Mouse (Mus musculus) midbrain, embryonic 14.5 days (tissue): ENCODE measurements around the gene Arsb. TPM values are rescaled to one million over a fixed set of nuclear protein-coding genes. Genes with fewer than 3 reads are reported as not detected.
"Not testable (repeated sequence)": the region's sequence is repeated elsewhere in the genome, so short reads cannot be mapped to it uniquely, and the experiment has no call there.

Experiments
- ATAC-seq: fragments of 200-750 bp; cut with Nextera tagmentation; 2 replicates; pipeline ENCODE4 v1.8.0; 2017; ENCODE audit warnings: moderate number of reproducible peaks, moderate library complexity; ENCODE audit not compliant: low FRiP score, low TSS enrichment
- DNase-seq: peaks from one replicate; pipeline ENCODE4 v3.0.0-alpha.2; 2015
- H3K27ac ChIP-seq: fragments of 300-500 bp; sonication (generic); replicated peaks from 2 replicates; pipeline ENCODE4 v1.5.1; 2014; ENCODE audit warnings: mild to moderate bottlenecking, low read depth, low read length, moderate library complexity
- H3K27me3 ChIP-seq: fragments of 300-500 bp; sonication (generic); 2 replicates; pipeline ENCODE4 v1.6.1; 2014; ENCODE audit warnings: low read length, control low read depth, mixed read lengths; ENCODE audit not compliant: control insufficient read depth, insufficient read depth
- H3K36me3 ChIP-seq: fragments of 300-500 bp; sonication (generic); 2 replicates; pipeline ENCODE4 v1.6.1; 2014; ENCODE audit warnings: low read length, control low read depth; ENCODE audit not compliant: control insufficient read depth, insufficient read depth
- H3K4me1 ChIP-seq: fragments of 300-500 bp; sonication (generic); 2 replicates; pipeline ENCODE4 v1.6.1; 2014; ENCODE audit warnings: mild to moderate bottlenecking, antibody characterized with exemption, low read length, control low read depth; ENCODE audit not compliant: control insufficient read depth, insufficient read depth
- H3K4me2 ChIP-seq: fragments of 300-500 bp; sonication (generic); 2 replicates; pipeline ENCODE4 v1.6.1; 2014; ENCODE audit warnings: mild to moderate bottlenecking, low read length, moderate library complexity
- H3K4me3 ChIP-seq: fragments of 300-500 bp; sonication (generic); replicated peaks from 2 replicates; pipeline ENCODE4 v1.5.1; 2014; ENCODE audit warnings: low read depth, low read length
- H3K9ac ChIP-seq: fragments of 300-500 bp; sonication (generic); replicated peaks from 2 replicates; pipeline ENCODE4 v1.6.1; 2014; ENCODE audit warnings: mild to moderate bottlenecking, low read length, moderate library complexity
- H3K9me3 ChIP-seq: fragments of 300-500 bp; sonication (generic); 2 replicates; pipeline ENCODE4 v1.6.1; 2016; ENCODE audit warnings: low read length, control low read depth, mixed read lengths; ENCODE audit not compliant: control insufficient read depth
- WGBS: fragments of 180-500 bp; shearing (Covaris S2); extraction: QIAGEN DNeasy Blood & Tissue Kit; methylation state at CpG from one replicate; pipeline ENCODE4 v1.1.7; 2014; 5-methylcytosine and 5-hydroxymethylcytosine counted together
- polyA plus RNA-seq: library from polyadenylated mRNA; unstranded; fragments of >200 nt; fragmentation: Nextera tagmentation; extraction: Ambion mirVana; gene quantifications from 2 replicates; pipeline ENCODE4 v1.2.1, GENCODE M21; 2014

Gene Arsb
- polyA plus RNA-seq, 1 experiment from 2014 or later: 12.7 TPM

DNA sequence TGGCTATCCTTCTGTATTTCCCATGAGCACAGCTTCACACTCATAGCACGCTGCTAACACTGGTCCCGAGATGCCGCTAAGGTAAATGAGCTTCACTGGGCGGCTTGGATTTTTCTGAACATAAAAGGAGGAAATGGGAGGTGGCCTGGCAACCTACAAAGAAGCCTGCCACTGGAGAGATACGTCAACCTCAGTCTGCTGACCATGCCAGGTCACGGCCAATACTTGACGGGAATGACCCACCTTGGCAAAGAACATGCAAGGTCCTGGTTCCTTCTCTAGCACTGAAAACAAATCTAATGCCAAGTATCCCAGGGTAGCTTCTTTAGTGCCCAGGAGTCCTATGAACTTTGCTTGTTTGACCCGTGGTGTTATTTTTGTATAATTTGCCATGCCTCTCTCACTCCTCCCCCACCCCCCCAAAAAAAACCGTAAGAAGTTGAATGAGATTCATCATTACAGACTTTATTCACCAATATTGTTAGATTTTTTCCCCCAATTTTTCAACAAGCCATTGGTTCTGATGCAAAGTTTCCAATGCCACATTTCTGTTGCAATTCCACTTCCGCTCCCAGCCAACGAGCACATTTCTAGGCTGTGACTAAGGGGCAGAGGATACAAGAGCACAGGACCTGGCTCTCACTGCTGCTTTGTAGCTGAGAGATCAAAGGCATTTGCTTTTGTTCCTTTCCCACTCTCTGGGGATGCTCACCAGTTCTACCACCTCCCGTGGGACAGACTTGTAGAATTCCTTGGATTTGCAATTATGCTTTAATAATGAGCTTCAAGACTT is 207.5 kb downstream of the Arsb start:
- no peak overlapping the region for H3K4me3 ChIP-seq
- 67% methylated on average over 12 of the region's 12 CpGs for WGBS
- H3K9me3 ChIP-seq: no peaks in the 10 kb centered on the region
- DNase-seq (no peak), ATAC-seq (no peak)
- H3K27me3 ChIP-seq: no peaks in the 10 kb centered on the region
- no peaks in the 10 kb centered on the region for H3K4me1 ChIP-seq
- H3K4me2 ChIP-seq: no peak overlapping the region
- H3K36me3 ChIP-seq: no peaks in the 10 kb centered on the region
- no peak overlapping the region for H3K27ac ChIP-seq
- no peak overlapping the region for H3K9ac ChIP-seq

DNA sequence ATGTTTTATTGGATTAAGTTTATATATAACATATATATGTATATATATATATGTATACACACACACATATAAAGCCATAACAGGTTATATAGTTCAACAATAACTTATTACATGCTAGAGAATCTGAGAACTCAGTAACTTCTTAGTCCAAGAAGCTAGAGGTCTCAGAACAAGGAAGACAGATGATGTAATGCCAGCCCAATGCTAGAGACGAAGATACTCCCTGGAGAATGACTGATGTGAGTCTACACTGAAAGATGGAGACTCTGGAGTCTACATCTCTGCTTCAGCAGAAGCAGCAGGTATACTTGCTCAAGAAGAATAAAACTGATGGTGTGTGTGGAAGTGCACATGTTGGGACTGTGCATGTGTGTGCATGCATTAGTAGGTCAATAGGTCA is 208.3 kb downstream of the Arsb start:
- WGBS: 76% methylated on average over 1 of the region's 1 CpGs

GRCm38 (mm10) chr13:93984521-93984920 is 213.1 kb downstream of the Arsb start:
- H3K9ac ChIP-seq: no peak overlapping the region
- no peak overlapping the region for H3K27ac ChIP-seq
- no peak overlapping the region for H3K4me2 ChIP-seq
- DNase-seq (no peak), ATAC-seq (no peak)
- H3K4me1 ChIP-seq: no peaks in the 10 kb centered on the region
- H3K4me3 ChIP-seq: no peak overlapping the region
- H3K36me3 ChIP-seq: no peaks in the 10 kb centered on the region
- WGBS: 76% methylated on average over 2 of the region's 2 CpGs
- no peaks in the 10 kb centered on the region for H3K27me3 ChIP-seq
- H3K9me3 ChIP-seq: no peaks in the 10 kb centered on the region

More for the DNA sequence above, 208.3 kb downstream of the Arsb start:
- H3K9ac ChIP-seq: no peak overlapping the region
- no peaks in the 10 kb centered on the region for H3K9me3 ChIP-seq
- no peak overlapping the region for H3K27ac ChIP-seq
- no peaks in the 10 kb centered on the region for H3K36me3 ChIP-seq
- DNase-seq: no peak
- no peak overlapping the region for H3K4me3 ChIP-seq
- H3K4me2 ChIP-seq: no peak overlapping the region
- H3K4me1 ChIP-seq: no peaks in the 10 kb centered on the region
- no peaks in the 10 kb centered on the region for H3K27me3 ChIP-seq
- no peak for ATAC-seq

- 75% methylated on average over 7 of the region's 7 CpGs for WGBS
Measured at GRCm38 (mm10) chr13:93985181-93985580, 213.8 kb downstream of the Arsb start.

GRCm38 (mm10) chr13:93985750-93986149 is 214.3 kb downstream of the Arsb start:
- WGBS: 88% methylated on average over 8 of the region's 8 CpGs
- H3K9ac ChIP-seq, H3K27ac ChIP-seq, H3K4me1 ChIP-seq, ATAC-seq, H3K9me3 ChIP-seq, H3K36me3 ChIP-seq, H3K4me2 ChIP-seq, DNase-seq, H3K4me3 ChIP-seq, H3K27me3 ChIP-seq: not testable (repeated sequence)

More at GRCm38 (mm10) chr13:93985181-93985580, 213.8 kb downstream of the Arsb start:
- Histone ChIP-seq H3K4me2 (no peak overlapping the region), H3K9ac (no peak overlapping the region), H3K4me3 (no peak overlapping the region), H3K27me3 (no peaks in the 10 kb centered on the region), H3K4me1 (no peaks in the 10 kb centered on the region), H3K27ac (no peak overlapping the region), H3K36me3 (no peaks in the 10 kb centered on the region), H3K9me3 (no peaks in the 10 kb centered on the region)
- DNase-seq (no peak), ATAC-seq (no peak)

DNA sequence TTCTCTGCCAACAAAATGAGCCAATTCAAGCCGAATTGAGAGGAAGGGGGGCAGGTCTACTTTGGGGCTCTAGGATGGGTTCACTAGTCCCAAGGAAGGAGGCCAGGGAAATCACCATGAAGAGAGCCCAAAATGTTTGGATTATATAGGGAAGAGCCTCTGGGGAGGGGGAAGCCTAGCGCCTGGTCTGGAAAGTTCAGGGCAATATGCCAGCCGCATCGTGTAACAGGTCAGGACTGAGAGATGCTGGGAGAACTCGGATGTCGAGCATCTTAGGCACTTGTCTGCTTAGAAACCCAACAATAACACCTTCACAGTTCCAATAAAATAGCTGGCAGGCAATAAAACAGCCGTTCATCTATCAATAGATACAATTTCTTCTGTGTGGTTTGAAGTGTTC is 216.2 kb downstream of the Arsb start:
- no peaks in the 10 kb centered on the region for H3K4me1 ChIP-seq
- no peak overlapping the region for H3K4me2 ChIP-seq
- H3K9me3 ChIP-seq: no peaks in the 10 kb centered on the region
- ATAC-seq (no peak), DNase-seq (no peak)
- no peaks in the 10 kb centered on the region for H3K27me3 ChIP-seq
- H3K27ac ChIP-seq: no peak overlapping the region
- H3K9ac ChIP-seq: no peak overlapping the region
- no peak overlapping the region for H3K4me3 ChIP-seq
- WGBS: 81% methylated on average over 7 of the region's 7 CpGs
- H3K36me3 ChIP-seq: no peaks in the 10 kb centered on the region

DNA sequence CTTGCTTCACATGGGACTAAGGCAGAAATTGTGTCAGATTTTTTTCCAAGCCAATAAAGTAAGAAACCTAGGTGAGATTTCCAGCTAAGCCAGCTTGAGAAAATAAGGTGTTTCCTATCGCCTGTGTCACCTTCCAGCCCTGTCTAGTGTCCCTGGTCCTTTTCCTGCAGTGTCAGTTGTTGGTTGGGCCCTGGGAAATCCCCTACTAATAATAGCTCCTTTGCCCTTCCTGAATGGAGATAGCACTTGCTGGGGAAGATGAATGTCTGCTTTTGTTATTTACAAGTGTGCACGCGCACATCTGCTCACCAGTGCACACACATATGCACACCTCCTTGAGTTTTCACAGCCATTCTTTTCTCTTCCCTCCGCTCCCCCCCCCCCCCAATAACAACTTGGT is 217.8 kb downstream of the Arsb start:
- H3K4me3 ChIP-seq: no peak overlapping the region
- no peaks in the 10 kb centered on the region for H3K27me3 ChIP-seq
- no peaks in the 10 kb centered on the region for H3K4me1 ChIP-seq
- ATAC-seq (no peak), DNase-seq (no peak)
- H3K9ac ChIP-seq: no peak overlapping the region
- no peaks in the 10 kb centered on the region for H3K36me3 ChIP-seq
- H3K9me3 ChIP-seq: no peaks in the 10 kb centered on the region
- no peak overlapping the region for H3K27ac ChIP-seq
- 76% methylated on average over 3 of the region's 4 CpGs for WGBS
- no peak overlapping the region for H3K4me2 ChIP-seq

- H3K4me3 ChIP-seq: no peak overlapping the region
- no peak for DNase-seq
- no peaks in the 10 kb centered on the region for H3K4me1 ChIP-seq
- no peak for ATAC-seq
- 85% methylated on average over 11 of the region's 11 CpGs for WGBS
- H3K27ac ChIP-seq: no peak overlapping the region
- no peaks in the 10 kb centered on the region for H3K36me3 ChIP-seq
- H3K9ac ChIP-seq: no peak overlapping the region
- no peaks in the 10 kb centered on the region for H3K9me3 ChIP-seq
- H3K4me2 ChIP-seq: no peak overlapping the region
- no peaks in the 10 kb centered on the region for H3K27me3 ChIP-seq
Measured at GRCm38 (mm10) chr13:93989736-93990611, 218.5 kb downstream of the Arsb start.
